Mouse (Mus musculus) liver, embryonic 16.5 days (tissue): ENCODE data around the gene Hist2h4. TPM values are rescaled to one million over a fixed set of nuclear protein-coding genes. Genes with fewer than 3 reads are reported as not detected.

Source experiments
- ATAC-seq: fragments of 200-750 bp; cut with Nextera tagmentation; 2 replicates; pipeline ENCODE4 v1.8.0; 2017; ENCODE audit warnings: low read depth, mild to moderate bottlenecking, moderate number of reproducible peaks, moderate library complexity
- H3K27ac ChIP-seq: fragments of 300-500 bp; sonication (generic); 2 replicates; pipeline ENCODE4 v1.5.1; 2014; ENCODE audit warnings: mild to moderate bottlenecking, low read length
- H3K27me3 ChIP-seq: fragments of 300-500 bp; sonication (generic); 2 replicates; pipeline ENCODE4 v1.6.1; 2014; ENCODE audit warnings: low read depth, low read length, mixed read lengths; ENCODE audit not compliant: control insufficient read depth, insufficient read depth
- H3K36me3 ChIP-seq: fragments of 300-500 bp; sonication (generic); 2 replicates; pipeline ENCODE4 v1.6.1; 2014; ENCODE audit warnings: mild to moderate bottlenecking; ENCODE audit not compliant: control insufficient read depth, insufficient read depth
- H3K4me1 ChIP-seq: fragments of 300-500 bp; sonication (generic); 2 replicates; pipeline ENCODE4 v1.6.1; 2014; ENCODE audit warnings: low read depth, low read length, mixed read lengths; ENCODE audit not compliant: control insufficient read depth
- H3K4me2 ChIP-seq: fragments of 300-500 bp; sonication (generic); 2 replicates; pipeline ENCODE4 v1.6.1; 2014; ENCODE audit warnings: low read depth, low read length, mixed read lengths
- H3K4me3 ChIP-seq: fragments of 300-500 bp; sonication (generic); 2 replicates; pipeline ENCODE4 v1.5.1; 2014; ENCODE audit warnings: low read depth, mild to moderate bottlenecking, low read length
- H3K9ac ChIP-seq: fragments of 300-500 bp; sonication (generic); 2 replicates; pipeline ENCODE4 v1.6.1; 2014; ENCODE audit warnings: low read depth, low read length
- H3K9me3 ChIP-seq: fragments of 300-500 bp; sonication (generic); replicated peaks from 2 replicates; pipeline ENCODE4 v1.6.1; 2016; ENCODE audit warnings: low read length; ENCODE audit not compliant: control insufficient read depth
- WGBS: fragments of 180-500 bp; shearing (Covaris S2); extraction: QIAGEN DNeasy Blood & Tissue Kit; methylation state at CpG from one replicate; pipeline ENCODE4 v1.1.7; 2014; ENCODE audit not compliant: insufficient replicate concordance; 5-methylcytosine and 5-hydroxymethylcytosine counted together
- polyA plus RNA-seq: library from polyadenylated mRNA; unstranded; fragments of >200 nt; fragmentation: Nextera tagmentation; extraction: Ambion mirVana; gene quantifications from 2 replicates; pipeline ENCODE4 v1.2.1, GENCODE M21; 2015

Hist2h4 gene
- polyA plus RNA-seq, 1 experiment from 2014 or later, result 26.6 TPM

DNA sequence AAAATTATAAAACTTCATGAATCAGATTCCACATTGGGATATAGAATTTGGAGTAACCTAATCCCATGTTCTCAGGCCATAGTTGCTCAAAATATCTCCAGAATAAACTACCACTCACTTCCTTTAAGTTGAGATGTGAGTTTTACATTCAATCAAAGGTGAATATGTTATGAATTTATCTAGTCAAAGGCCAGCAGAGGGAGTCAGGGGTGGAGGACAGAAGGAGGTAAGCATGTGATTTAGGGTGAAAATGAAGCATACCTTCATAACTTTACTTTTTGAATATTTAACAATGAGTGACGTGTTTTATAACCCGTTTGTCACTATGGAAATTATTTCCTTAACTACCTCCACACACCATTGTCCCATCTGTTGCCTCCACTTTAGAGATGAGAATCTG is 28.2 kb downstream of the Hist2h4 start:
- Histone ChIP-seq H3K4me3 (no peak overlapping the region), H3K4me2 (no peak overlapping the region), H3K9me3 (no peaks in the 10 kb centered on the region), H3K36me3 (no peaks in the 10 kb centered on the region), H3K27ac (no peak overlapping the region; the same call in 1 of the 2 replicates), H3K4me1 (peaks cover 14% of the 10 kb centered on the region), H3K9ac (no peak overlapping the region), H3K27me3 (no peaks in the 10 kb centered on the region)
- WGBS, result 66% methylated on average over 2 of the region's 2 CpGs
- ATAC-seq, result no peak

DNA sequence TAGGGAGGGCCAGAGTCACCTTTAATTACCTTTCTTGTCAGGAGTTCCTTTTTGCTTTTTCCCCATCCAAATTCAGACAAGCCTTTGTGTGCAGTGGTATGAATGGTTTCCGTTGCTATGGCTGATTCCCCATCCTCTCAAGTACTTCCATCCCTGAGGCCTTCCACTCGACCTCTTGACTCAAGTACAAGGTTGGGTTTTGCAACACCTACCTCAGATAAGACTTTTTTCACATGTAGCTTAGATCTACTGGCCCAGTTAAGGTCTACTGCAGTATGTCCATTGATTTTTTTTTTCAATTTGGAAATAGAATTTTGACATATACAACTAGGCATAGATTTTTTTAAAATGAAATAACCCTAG is 31.4 kb downstream of the Hist2h4 start:
- Histone ChIP-seq H3K27ac (no peak overlapping the region), H3K9ac (no peak overlapping the region), H3K4me3 (no peak overlapping the region), H3K36me3 (no peaks in the 10 kb centered on the region), H3K9me3 (no peaks in the 10 kb centered on the region), H3K4me2 (no peak overlapping the region), H3K27me3 (no peaks in the 10 kb centered on the region), H3K4me1 (peaks cover 10% of the 10 kb centered on the region)
- no peak for ATAC-seq
- WGBS, result 56% methylated on average over 2 of the region's 2 CpGs

DNA sequence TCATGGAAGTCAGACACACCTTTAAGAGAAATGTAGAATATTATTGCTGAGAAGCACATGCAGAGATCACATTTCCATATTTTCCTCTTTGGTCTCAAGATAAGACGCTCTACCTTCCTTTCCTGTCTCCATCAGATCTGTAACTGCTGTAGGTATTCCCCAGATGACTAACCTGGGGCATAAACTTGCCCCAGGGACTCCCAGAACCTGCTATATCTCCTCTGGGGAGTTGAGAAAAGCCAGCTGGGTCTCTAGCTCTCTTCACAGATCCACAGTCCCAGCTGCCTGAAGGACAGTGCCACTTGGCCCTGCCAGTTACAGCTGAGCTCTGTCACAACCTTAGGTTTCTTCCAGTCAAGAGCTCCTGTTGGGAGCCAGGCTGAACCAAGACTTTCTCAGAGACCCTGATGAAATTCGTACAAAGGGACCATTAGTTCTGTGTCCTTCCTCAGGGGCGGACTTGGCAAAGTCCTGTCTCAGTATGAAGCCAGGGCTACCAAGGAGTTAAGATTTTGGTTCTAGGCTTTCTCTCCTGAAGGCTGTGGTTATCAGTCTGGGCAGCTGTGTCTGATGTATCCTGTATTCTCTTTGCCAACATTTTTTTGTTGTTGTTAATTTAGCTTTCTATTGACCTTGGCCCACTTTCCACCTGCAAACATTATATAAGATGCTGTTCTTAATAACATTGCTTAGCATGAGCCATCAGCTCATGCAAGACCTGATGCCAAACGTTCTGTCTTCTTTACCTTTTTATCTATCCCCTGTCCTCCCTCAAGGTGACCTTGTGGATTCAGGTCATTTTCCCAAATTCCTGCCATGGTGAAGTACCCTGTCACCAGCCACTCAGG is 32.0 kb downstream of the Hist2h4 start:
- peaks cover 5% of the 10 kb centered on the region for H3K4me1 ChIP-seq
- H3K4me3 ChIP-seq, result no peak overlapping the region
- no peaks in the 10 kb centered on the region for H3K36me3 ChIP-seq
- no peaks in the 10 kb centered on the region for H3K9me3 ChIP-seq
- no peak overlapping the region for H3K4me2 ChIP-seq
- ATAC-seq, result no peak
- H3K9ac ChIP-seq, result peak overlapping the region; percentile 4; the same call in 1 of the 2 replicates
- no peak overlapping the region for H3K27ac ChIP-seq
- WGBS, result 55% methylated on average over 4 of the region's 4 CpGs
- H3K27me3 ChIP-seq, result no peaks in the 10 kb centered on the region

DNA sequence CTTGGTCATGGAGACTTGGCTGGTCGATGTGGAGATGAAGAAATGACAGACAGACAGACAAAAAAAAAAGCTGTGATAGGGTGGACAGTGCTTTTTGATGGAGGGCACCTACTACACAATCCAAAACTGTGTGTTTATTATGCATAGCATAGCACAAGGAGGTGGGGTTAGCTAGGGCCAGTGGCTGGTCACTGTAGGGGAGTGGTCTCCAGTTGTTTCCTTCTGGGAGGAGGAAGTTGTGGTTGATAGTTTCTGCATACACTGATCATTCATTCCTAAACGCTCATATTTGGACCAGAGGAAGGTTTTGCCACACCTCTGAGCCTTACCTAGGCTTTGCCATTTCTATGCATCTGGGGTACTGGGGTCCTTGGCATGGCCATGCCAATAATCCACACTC is 32.7 kb downstream of the Hist2h4 start:
- ATAC-seq, result no peak
- no peaks in the 10 kb centered on the region for H3K36me3 ChIP-seq
- 32% methylated on average over 2 of the region's 2 CpGs for WGBS
- no peaks in the 10 kb centered on the region for H3K27me3 ChIP-seq
- no peak overlapping the region for H3K4me2 ChIP-seq
- H3K9me3 ChIP-seq, result no peaks in the 10 kb centered on the region
- H3K9ac ChIP-seq, result no peak overlapping the region
- peaks cover 6% of the 10 kb centered on the region for H3K4me1 ChIP-seq
- H3K4me3 ChIP-seq, result no peak overlapping the region
- H3K27ac ChIP-seq, result no peak overlapping the region

DNA sequence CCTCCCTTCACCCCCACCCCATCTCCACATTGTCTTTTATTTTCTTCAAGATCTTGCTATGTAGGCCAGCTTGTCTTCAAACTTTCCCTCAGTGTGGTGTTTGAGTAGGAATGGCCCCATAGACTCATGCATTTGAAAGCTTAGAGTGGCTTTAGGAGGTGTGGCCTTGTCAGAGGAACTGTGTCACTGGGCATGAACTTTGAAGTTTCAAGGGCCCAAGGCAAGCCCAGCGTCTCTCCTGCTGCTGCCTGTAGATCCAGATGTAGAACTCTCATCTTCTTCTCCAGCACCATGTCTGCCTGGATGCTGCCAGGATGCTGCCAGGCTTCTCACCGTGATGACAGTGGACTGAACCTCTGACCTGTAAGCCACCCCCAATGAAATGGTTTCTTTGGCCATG is 34.3 kb downstream of the Hist2h4 start:
- WGBS, result 62% methylated on average over 2 of the region's 2 CpGs

DNA sequence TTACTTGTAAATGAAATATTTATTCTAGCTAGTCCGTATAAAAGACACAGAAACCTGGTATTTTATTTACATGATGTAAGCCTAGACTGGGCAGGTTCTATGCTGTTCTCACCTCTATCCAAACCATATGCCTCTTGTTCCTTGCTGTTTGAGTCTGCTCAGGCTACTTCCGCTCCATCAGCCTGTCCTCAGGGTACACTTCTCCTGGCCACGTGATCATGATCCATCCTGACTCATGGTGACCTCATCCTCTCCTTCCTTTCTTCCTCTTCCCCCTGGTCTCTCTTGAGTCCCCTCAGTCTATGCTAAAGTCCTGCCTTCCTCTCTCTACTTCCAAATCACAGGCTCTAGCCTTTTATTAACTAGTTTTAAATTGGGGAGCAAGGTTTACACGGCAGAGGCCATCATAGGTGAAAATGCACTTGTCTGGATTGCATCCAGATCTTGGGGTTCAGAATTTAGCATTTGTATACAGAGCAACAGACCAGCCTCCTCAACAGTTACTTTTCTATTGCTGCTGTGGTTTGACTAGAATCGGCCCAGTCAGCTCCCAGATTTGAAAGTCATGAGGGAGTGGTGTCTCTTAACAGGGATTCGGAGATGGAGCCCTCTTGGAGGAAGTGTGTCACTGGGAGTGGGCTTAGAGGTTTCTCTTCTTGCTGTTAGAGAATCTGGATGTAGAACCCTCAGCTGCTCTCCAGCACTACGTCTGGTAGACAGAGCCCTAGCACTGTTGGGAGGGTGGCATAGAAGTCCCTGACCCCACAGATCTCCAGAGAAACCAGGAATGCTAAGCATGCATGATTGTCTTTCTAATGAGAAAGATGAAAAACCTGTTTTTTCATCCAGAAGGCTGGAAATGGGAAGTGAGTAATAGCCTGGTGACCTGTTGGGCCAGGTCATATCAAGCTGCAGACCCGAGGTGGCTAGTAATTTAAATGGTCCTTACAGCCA is 36.1 kb downstream of the Hist2h4 start:
- H3K27ac ChIP-seq, result no peak overlapping the region
- ATAC-seq, result peak; percentile 25; the same call in 1 of the 2 replicates
- no peak overlapping the region for H3K9ac ChIP-seq
- no peaks in the 10 kb centered on the region for H3K9me3 ChIP-seq
- WGBS, result 60% methylated on average over 8 of the region's 8 CpGs
- peaks cover 28% of the 10 kb centered on the region for H3K4me1 ChIP-seq
- no peak overlapping the region for H3K4me2 ChIP-seq
- no peaks in the 10 kb centered on the region for H3K27me3 ChIP-seq
- H3K36me3 ChIP-seq, result no peaks in the 10 kb centered on the region
- no peak overlapping the region for H3K4me3 ChIP-seq

More for the DNA sequence above, 34.3 kb downstream of the Hist2h4 start:
- no peak overlapping the region for H3K9ac ChIP-seq
- no peaks in the 10 kb centered on the region for H3K36me3 ChIP-seq
- no peak overlapping the region for H3K4me2 ChIP-seq
- H3K9me3 ChIP-seq, result no peaks in the 10 kb centered on the region
- no peak overlapping the region for H3K4me3 ChIP-seq
- ATAC-seq, result no peak
- H3K27ac ChIP-seq, result no peak overlapping the region
- no peaks in the 10 kb centered on the region for H3K27me3 ChIP-seq
- peaks cover 19% of the 10 kb centered on the region for H3K4me1 ChIP-seq

DNA sequence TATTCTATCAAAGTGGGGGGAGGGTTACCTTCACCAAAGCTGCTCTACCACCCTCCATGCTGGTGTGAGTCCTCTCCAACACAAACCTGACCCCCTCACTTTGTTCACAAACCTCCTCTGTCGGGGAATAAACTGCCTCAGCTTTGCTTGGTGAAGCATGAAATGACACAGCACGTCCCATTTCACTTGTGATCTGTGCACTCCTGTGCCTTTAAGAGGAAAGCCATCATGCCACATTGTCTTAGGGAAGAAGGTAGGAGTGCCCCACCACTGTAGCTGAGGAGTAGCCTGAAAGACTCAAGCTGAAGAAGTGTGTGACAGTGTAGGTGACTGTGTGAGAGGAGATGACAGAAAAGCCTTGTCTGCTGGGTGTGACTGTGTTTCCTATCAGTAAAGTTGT is 37.7 kb downstream of the Hist2h4 start:
- Histone ChIP-seq H3K9ac (peak overlapping the region; percentile 55), H3K36me3 (no peaks in the 10 kb centered on the region), H3K4me3 (peak overlapping the region; percentile 28), H3K4me1 (peaks cover 30% of the 10 kb centered on the region), H3K27me3 (no peaks in the 10 kb centered on the region), H3K4me2 (peak overlapping the region; percentile 46), H3K9me3 (no peaks in the 10 kb centered on the region), H3K27ac (peak overlapping the region; percentile 27; the same call in 1 of the 2 replicates)
- WGBS, result 48% methylated on average over 2 of the region's 2 CpGs
- no peak for ATAC-seq

DNA sequence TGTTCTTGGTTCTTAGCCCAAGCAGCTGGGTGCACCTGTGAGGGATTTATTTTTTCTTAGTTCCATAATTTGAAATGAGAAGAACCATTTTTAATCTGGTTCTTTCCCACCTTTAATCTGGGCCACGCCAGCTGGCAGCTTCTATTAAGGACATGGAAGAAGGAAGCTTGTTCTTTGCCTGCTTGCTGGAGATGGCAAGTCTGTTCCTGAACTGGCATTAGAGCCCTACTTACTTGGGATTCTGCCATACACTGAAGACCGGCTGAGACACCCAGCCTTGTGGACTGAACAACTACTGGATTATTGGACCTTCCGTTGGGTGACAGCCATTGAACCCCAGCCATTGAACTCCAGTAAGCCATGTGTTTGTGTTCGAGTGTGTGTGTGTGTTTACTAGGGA is 40.3 kb downstream of the Hist2h4 start:
- H3K4me2 ChIP-seq, result peak overlapping the region; percentile 81
- H3K4me3 ChIP-seq, result peak overlapping the region; percentile 68
- 78% methylated on average over 4 of the region's 4 CpGs for WGBS
- H3K9ac ChIP-seq, result peak overlapping the region; percentile 83
- H3K36me3 ChIP-seq, result no peaks in the 10 kb centered on the region
- ATAC-seq, result no peak
- peaks cover 36% of the 10 kb centered on the region for H3K4me1 ChIP-seq
- peak overlapping the region; percentile 49 for H3K27ac ChIP-seq
- H3K9me3 ChIP-seq, result no peaks in the 10 kb centered on the region
- H3K27me3 ChIP-seq, result no peaks in the 10 kb centered on the region
